Mouse (Mus musculus): Measurements from ENCODE around the gene Tspan9.

The Tspan9 gene

DNA sequence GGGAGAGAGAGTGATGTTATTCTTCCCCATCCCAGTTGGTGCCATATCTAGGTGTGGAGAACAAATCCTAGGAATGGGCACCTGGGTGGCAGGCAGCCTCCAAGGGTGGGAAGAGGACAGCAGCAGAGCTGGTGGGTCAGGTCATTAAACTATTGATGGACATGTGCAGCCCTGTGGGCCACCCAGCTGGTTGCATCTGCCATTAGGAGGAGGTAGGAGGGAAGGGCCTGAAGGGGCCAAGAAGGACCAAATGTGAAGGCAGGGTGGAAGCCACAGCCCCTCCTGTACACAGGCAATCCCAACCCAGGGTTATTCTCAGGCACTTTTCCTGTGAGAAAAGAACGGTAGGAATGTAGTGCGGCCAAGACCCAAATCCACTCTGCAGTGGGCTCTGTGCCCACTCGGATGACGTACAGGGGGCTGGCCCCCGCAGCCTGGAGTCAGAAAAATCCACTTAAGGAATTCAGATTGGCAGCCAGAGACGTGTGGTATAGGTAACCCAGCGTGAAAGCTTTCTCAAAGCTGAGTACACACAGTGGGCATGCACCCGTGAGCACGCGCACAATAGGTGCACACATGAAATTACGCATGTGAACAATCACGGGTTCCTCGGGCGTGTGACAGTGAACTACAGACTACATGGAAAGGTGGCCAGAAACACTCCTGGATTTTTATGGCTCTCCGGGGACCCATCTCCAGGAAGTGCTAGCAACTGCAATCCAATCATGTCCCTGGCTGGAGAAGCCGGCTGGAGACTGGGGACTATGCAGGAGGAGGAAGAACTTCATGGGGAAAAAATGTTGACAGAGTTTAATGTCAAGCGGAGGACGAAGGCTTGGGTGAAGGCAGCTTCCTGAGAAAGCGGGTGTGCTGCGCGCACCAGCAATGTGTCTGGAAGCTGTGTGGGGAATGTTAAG is 67.0 kb downstream of the Tspan9 start:
- CTCF ChIA-PET: no interaction called here

GRCm38 (mm10) chr6:128075453-128076003 is 67.9 kb downstream of the Tspan9 start:
- CTCF ChIA-PET: interaction anchor here (0.6 kb wide), 1 partner anchor 20 kb away, joined by 6 read pairs; no protein-coding TSS in a partner anchor

- CTCF ChIA-PET: no interaction called here
Measured at GRCm38 (mm10) chr6:128070921-128071558, 72.4 kb downstream of the Tspan9 start.

DNA sequence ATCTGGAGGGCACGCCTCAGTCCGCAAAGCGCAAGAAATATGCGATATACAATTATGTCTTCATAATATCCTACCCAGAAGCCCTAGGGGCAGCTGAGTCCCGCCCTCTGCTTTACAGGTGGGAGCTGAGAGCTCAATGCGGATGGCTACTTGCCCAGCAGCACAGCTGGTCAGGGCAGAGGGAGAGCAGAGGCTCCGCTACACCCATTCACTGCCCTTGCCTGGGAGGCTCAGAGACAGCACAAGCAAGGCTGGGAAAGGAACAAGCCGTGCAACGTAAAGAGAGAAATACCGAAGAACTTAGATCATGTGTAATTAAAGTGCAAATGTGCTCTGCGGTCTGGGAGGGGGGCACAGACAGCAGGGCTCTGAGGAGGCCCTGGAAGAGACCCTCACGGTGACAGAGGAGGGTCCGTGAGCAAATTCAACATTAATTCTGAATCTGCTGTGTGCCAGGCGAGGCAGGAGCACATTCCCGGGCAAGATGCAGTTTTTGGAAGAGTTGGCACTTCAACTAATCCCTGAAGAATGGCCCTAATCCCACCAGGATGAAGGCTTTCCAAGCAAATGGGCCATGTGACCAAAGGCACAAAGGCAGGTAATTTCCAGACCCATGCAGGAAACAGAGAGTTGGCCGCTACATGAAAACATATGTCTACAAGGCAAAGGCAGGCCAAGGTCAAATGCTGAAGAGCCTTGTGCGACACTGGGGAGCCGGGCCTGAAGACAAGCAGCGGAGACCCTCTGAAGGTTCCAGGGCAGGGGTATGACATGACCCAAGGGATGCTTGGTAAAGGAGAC is 73.1 kb downstream of the Tspan9 start:
- CTCF ChIA-PET: no interaction called here

DNA sequence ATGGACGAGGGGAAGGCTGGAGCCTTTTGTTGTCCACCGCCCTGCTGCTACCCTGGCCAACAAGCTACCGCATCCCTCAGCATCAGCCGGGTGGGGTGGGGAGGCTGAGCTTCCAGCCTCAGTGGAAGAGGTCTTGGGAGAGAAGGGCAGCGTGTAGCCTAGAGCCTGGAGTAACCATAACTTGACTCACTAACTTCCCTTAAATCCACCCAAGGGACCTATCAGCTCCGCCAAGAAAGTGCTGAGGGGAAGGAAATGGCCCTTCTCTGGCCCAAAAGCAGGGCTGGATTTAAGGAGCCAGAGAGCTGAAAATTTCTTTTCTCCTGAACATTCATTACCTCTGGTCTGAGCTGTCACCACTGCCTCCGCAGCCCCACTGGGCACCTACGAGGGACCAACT is 75.2 kb downstream of the Tspan9 start:
- CTCF ChIA-PET: no interaction called here

- CTCF ChIA-PET: no interaction called here
Measured at GRCm38 (mm10) chr6:128065982-128066381, 77.4 kb downstream of the Tspan9 start.

DNA sequence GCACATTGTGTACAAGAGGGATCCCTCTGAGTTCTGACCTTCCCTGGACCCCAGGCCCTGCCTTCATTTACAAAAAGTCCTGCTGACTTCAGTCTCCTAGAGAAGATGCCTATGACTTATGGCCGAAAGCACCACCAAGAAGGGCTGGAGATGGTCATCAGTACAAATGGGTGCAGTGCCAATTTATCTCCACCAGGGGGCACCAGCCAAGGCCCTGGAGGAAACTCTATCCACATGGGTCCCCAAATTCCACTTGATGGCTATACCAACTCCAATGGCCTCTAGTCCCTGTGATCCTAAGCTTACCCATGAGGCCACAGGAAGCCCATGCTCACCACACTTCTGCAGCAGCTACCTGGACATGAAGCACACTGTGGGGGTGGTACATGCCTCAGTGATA is 79.9 kb downstream of the Tspan9 start:
- CTCF ChIA-PET: no interaction called here

- CTCF ChIA-PET: no interaction called here
Measured at GRCm38 (mm10) chr6:128062784-128063183, 80.6 kb downstream of the Tspan9 start.

DNA sequence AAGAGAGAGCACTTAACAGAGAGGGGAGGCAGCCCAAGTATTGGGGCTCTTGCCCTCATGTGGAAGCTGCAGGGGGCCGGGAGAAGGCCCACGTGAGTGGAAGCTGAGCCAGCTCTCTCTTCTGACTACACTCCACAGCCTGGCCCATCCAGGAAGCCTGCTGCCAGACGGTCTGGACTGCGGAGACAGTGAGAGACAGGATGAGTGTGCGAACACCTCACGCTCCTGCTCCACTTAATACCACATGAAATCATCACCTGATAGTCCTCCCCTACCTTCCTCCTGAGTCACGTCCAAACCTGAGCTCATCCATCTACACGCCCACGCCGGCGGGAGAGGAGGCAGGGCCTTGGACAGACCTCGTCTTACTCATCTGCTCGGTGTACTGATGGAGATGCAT is 81.2 kb downstream of the Tspan9 start:
- CTCF ChIA-PET: interaction anchor here (0.6 kb wide), 1 partner anchor 129 kb away, joined by 4 read pairs; no protein-coding TSS in a partner anchor

GRCm38 (mm10) chr6:128061342-128061741 is 82.1 kb downstream of the Tspan9 start:
- CTCF ChIA-PET: no interaction called here

DNA sequence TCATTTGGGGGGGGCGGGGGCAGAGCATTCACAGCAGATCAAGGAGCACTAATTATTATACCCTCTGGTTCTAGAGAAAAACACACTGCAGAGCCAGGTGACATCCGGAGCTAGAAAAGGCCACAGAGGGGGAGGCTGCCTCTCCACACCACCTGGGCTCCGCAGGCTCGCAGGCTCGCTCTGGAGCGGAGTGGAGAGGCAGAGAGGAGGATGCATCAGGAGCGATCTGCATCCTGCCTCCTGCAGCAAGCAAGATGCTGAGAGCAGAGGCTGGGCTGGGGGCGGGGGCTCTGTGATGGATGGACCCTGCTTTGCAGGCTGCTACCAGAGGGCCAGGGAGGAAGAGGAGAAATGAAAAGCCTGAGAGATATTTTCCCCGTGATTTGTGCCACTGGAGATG is 84.8 kb downstream of the Tspan9 start:
- CTCF ChIA-PET: no interaction called here

DNA sequence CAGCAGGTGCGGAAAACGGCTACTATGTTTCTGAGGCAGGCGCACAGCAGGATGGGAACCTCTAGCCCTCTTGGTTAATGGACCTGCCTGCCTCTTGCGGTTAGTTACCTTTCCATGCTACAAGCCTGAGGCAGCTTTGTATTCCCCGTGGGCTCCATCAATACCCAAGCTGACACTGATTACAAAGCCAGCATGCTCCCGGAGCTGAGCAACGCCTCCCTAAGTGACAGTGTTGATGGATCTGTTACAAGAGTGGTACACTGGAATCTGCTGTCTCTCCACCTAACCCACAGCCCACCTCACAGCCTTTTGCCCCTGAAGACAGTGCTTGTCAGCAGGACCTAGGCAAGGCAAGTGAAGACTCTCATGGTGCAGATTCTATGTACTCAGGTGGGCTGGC is 85.2 kb downstream of the Tspan9 start:
- CTCF ChIA-PET: no interaction called here

DNA sequence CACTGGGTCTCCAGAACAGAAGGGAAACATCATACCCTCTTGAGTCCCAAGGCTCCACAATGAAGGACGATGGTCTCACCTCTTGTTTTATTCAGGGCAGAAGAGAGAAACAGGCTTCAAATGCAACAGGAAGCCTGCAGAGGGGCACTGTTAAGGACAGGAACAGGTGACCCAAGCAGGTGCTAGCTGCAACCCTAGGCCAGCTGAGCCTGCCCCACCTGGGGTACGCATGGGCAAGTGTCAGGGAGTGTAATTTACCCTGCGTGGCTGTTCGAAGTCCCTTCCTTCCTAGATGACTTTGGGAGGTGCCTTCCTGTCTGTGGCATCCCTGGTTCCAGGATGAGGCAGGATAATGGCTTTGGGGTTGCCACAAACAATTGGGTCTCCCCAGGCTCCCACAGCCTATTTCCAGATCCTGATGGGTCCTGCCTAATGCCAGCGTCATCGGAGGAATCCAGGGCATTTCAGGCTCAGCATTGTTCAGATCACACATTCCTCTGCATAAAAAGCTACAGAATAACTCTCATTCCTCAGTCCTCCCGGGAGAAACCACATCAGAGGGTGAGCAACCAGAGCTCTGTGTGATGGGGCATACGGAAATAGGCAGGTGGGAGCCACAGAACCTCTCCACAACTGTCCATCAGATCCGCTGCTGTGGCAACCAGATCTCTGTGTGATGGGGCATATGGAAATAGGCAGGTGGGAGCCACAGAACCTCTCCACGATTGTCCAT is 90.2 kb downstream of the Tspan9 start:
- CTCF ChIA-PET: interaction anchor here (0.7 kb wide), 1 partner anchor 189 kb away, joined by 7 read pairs; no protein-coding TSS in a partner anchor

DNA sequence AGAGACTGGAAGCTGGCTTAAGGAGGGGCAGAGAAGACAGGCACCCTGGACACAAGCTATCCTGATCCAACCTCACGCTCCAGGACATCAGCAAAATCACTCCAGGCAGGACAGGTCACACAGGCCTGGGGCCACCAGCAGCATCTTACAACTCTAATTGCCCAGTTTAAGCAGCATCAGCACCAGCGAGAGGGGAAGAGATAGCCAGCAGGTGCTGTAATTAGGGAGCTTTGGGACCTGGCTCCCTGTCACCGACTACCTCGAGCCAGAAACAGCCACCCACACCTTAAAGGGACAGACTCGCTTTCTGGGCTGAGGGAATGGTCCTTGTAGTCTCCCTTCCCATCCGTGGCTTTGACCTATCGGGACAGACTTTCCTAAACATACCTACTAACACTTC is 95.7 kb downstream of the Tspan9 start:
- CTCF ChIA-PET: no interaction called here

GRCm38 (mm10) chr6:128047239-128047638 is 96.2 kb downstream of the Tspan9 start:
- CTCF ChIA-PET: no interaction called here

GRCm38 (mm10) chr6:128046799-128047198 is 96.6 kb downstream of the Tspan9 start:
- CTCF ChIA-PET: no interaction called here

DNA sequence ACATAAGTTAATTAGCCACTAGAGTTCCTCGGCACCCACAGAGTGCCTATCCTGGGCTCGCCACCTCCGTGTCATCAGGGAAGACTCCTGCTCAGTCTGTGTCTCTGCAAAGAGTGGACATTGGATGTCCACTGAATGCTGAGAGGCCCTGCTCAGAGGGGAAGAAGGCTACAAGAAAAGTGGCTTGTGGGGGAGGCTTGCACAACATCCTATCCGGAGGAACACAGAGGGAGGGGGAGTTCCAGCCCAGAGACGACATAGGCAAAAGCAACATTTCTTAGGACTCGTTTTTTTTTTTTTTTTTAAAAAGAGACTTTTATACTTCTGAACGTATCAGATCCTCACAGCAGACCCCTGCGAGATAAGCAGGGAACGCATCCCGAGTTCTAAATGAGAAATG is 98.7 kb downstream of the Tspan9 start:
- CTCF ChIA-PET: no interaction called here

GRCm38 (mm10) chr6:128043486-128043885 is 99.9 kb downstream of the Tspan9 start:
- CTCF ChIA-PET: no interaction called here

GRCm38 (mm10) chr6:128041836-128042235 is 101.6 kb downstream of the Tspan9 start:
- CTCF ChIA-PET: no interaction called here

- CTCF ChIA-PET: interaction anchor here (0.6 kb wide), 1 partner anchor 127 kb away, joined by 4 read pairs; no protein-coding TSS in a partner anchor
Measured at GRCm38 (mm10) chr6:128039077-128039766, 104.2 kb downstream of the Tspan9 start.

DNA sequence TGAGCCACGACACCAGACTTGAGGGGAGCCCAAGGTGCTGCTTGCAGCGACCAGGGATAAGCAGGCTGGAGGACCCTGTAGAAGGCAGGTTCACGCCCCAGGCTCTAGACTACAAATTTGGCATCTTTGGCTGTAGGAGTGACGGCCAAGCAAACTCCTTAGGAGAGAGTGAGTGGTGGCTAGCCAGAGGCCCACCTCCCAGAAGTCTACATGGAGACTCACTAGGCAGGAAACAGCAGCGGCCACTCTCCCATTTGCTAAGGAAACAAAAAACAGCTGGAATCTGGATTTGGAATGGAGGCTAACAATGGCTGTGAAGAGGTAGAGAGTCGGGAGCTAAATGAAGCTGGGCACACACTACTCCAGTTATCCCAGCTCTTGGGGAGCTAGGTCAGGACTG is 104.8 kb downstream of the Tspan9 start:
- CTCF ChIA-PET: interaction anchor here (0.5 kb wide), 1 partner anchor 1010 kb away, joined by 4 read pairs; no protein-coding TSS in a partner anchor
